Mouse (Mus musculus) testis, postnatal 14 days (tissue): Measurements from ENCODE around the gene Glis3.

Experiments
- DNase-seq: peaks from one replicate; pipeline ENCODE4 v3.0.0; 2021; ENCODE audit warnings: low spot score

Gene Glis3

GRCm38 (mm10) chr19:28679776-28680391 is at the start of gene Glis3:
Gene Glis3, minus strand, starts transcription at chr19:28680077.
- peak; percentile 33 for DNase-seq

- peak; percentile 61 for DNase-seq
These were observed 46.4 kb upstream of the Glis3 start for GRCm38 (mm10) chr19:28726161-28726880.

- no peak for DNase-seq
These were observed 44.8 kb upstream of the Glis3 start for GRCm38 (mm10) chr19:28724641-28725040.

GRCm38 (mm10) chr19:28722626-28723025 is 42.7 kb upstream of the Glis3 start:
- no peak for DNase-seq

GRCm38 (mm10) chr19:28721834-28722233 is 42.0 kb upstream of the Glis3 start:
- no peak for DNase-seq

GRCm38 (mm10) chr19:28720016-28720415 is 40.1 kb upstream of the Glis3 start:
- DNase-seq = no peak

- DNase-seq = no peak
These were observed 34.8 kb upstream of the Glis3 start for GRCm38 (mm10) chr19:28714674-28715073.

GRCm38 (mm10) chr19:28697718-28698117 is 17.8 kb upstream of the Glis3 start:
- DNase-seq = no peak

- no peak for DNase-seq
These were observed 6.5 kb upstream of the Glis3 start for GRCm38 (mm10) chr19:28686398-28686797.

GRCm38 (mm10) chr19:28685484-28685883 is 5.6 kb upstream of the Glis3 start:
- DNase-seq = no peak

GRCm38 (mm10) chr19:28684347-28684746 is 4.5 kb upstream of the Glis3 start:
- DNase-seq = no peak

GRCm38 (mm10) chr19:28683346-28683745 is 3.5 kb upstream of the Glis3 start:
- DNase-seq = no peak

GRCm38 (mm10) chr19:28679291-28679775 is 544 bp downstream of the Glis3 start:
- DNase-seq = no peak

- no peak for DNase-seq
These were observed 1.1 kb downstream of the Glis3 start for GRCm38 (mm10) chr19:28678646-28679270.

GRCm38 (mm10) chr19:28677728-28678438 is 2.0 kb downstream of the Glis3 start:
- peak; percentile 70 for DNase-seq

GRCm38 (mm10) chr19:28677045-28677727 is 2.7 kb downstream of the Glis3 start:
- peak; percentile 41 for DNase-seq

GRCm38 (mm10) chr19:28663781-28664180 is 16.1 kb downstream of the Glis3 start:
- DNase-seq = no peak

- DNase-seq = no peak
These were observed 16.7 kb downstream of the Glis3 start for GRCm38 (mm10) chr19:28663148-28663547.

- DNase-seq = no peak
These were observed 17.4 kb downstream of the Glis3 start for GRCm38 (mm10) chr19:28662474-28662873.

- no peak for DNase-seq
These were observed 19.0 kb downstream of the Glis3 start for GRCm38 (mm10) chr19:28660912-28661311.

- DNase-seq = no peak
These were observed 22.1 kb downstream of the Glis3 start for GRCm38 (mm10) chr19:28657686-28658195.

- DNase-seq = no peak
These were observed 23.0 kb downstream of the Glis3 start for GRCm38 (mm10) chr19:28656882-28657281.
